Mouse (Mus musculus) forebrain, embryonic 10.5 days (tissue): Measurements from ENCODE around the gene Gtpbp8. TPM values are rescaled to one million over a fixed set of nuclear protein-coding genes. Genes with fewer than 3 reads are reported as not detected.

Source experiments
- DNase-seq: peaks from one replicate; pipeline ENCODE4 v3.0.0-alpha.2; 2017; ENCODE audit warnings: low spot score; ENCODE audit errors: extremely low spot score
- H3K27ac ChIP-seq: fragments of 300-500 bp; sonication (generic); 2 replicates; pipeline ENCODE4 v1.5.1; 2016; ENCODE audit warnings: mild to moderate bottlenecking
- H3K27me3 ChIP-seq: fragments of 300-500 bp; sonication (generic); 2 replicates; pipeline ENCODE4 v1.6.1; 2016; ENCODE audit warnings: mild to moderate bottlenecking; ENCODE audit not compliant: poor library complexity, severe bottlenecking
- H3K36me3 ChIP-seq: fragments of 300-500 bp; sonication (generic); replicated peaks from 2 replicates; pipeline ENCODE4 v1.6.1; 2016; ENCODE audit warnings: mild to moderate bottlenecking, moderate library complexity
- H3K4me1 ChIP-seq: fragments of 300-500 bp; sonication (generic); 2 replicates; pipeline ENCODE4 v1.6.1; 2016
- H3K4me3 ChIP-seq: fragments of 300-500 bp; sonication (generic); 2 replicates; pipeline ENCODE4 v1.5.1; 2016; ENCODE audit warnings: mild to moderate bottlenecking, moderate library complexity
- H3K9me3 ChIP-seq: fragments of 300-500 bp; sonication (generic); 2 replicates; pipeline ENCODE4 v1.6.1; 2016; ENCODE audit warnings: mild to moderate bottlenecking, moderate library complexity
- WGBS: fragments of 180-500 bp; shearing (Covaris S2); methylation state at CpG from one replicate; pipeline ENCODE4 v1.1.7; 2016; 5-methylcytosine and 5-hydroxymethylcytosine counted together
- polyA plus RNA-seq: library from polyadenylated mRNA; unstranded; fragments of >200 nt; fragmentation: Nextera tagmentation; extraction: Ambion mirVana; gene quantifications from 2 replicates; pipeline ENCODE4 v1.2.1, GENCODE M21; 2016

The Gtpbp8 gene
- polyA plus RNA-seq, 1 experiment from 2014 or later, result 31.9 TPM

DNA sequence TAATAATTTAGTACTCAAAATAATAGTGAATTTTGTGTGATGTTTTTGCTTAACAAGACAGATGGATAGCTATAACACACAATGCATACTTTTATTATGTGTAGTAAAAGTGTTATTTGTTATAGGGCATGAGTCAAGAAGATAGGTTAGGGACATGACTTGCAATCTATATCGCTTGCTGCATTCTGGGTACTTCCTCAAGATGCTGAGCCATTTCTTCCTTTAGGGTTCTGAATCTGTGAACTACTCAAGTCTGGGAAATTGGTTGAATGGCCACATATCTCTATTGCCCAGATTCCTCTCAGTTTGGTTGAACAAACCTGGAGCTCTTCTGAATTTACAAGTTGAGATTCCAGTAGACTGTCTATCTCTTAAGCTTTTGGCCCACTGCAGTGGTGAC is 53.6 kb downstream of the Gtpbp8 start:
- H3K4me1 ChIP-seq, result peaks cover 56% of the 10 kb centered on the region
- WGBS, result 90% methylated on average over 1 of the region's 1 CpGs
- no peak overlapping the region for H3K27ac ChIP-seq
- H3K36me3 ChIP-seq, result no peaks in the 10 kb centered on the region
- DNase-seq, result no peak
- H3K9me3 ChIP-seq, result no peaks in the 10 kb centered on the region
- peaks cover 9% of the 10 kb centered on the region; the same call in 1 of the 2 replicates for H3K27me3 ChIP-seq
- H3K4me3 ChIP-seq, result no peak overlapping the region

GRCm38 (mm10) chr16:44691561-44692141 is 54.5 kb downstream of the Gtpbp8 start:
- Histone ChIP-seq H3K9me3 (no peaks in the 10 kb centered on the region), H3K4me3 (no peak overlapping the region), H3K36me3 (no peaks in the 10 kb centered on the region), H3K4me1 (peaks cover 65% of the 10 kb centered on the region), H3K27me3 (peaks cover 9% of the 10 kb centered on the region; the same call in 1 of the 2 replicates), H3K27ac (peak overlapping the region; percentile 56; the same call in 1 of the 2 replicates)
- WGBS, result 81% methylated on average over 17 of the region's 17 CpGs
- DNase-seq, result no peak

DNA sequence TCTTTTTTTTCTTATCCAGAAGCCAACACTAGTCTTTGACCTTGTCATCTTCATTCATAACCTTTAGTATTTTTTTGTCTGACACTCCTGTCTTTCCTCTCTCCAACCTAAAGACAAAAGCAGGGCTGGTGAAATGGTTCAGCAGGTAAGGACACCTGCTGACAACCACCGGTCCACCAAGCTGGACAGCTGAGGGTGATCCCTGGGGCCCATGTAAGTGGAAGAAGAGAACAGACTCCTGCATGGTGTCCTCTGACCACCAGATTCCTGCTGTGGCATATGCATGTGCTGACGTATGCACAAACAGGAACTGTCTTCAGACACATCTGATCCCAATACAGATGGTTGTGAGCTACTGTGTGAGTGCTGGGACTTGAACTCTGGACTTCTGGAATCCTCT is 55.1 kb downstream of the Gtpbp8 start:
- no peak for DNase-seq
- H3K4me1 ChIP-seq, result peaks cover 67% of the 10 kb centered on the region
- H3K9me3 ChIP-seq, result no peaks in the 10 kb centered on the region
- peak overlapping the region; percentile 56; the same call in 1 of the 2 replicates for H3K27ac ChIP-seq
- no peak overlapping the region for H3K4me3 ChIP-seq
- WGBS, result 77% methylated on average over 2 of the region's 2 CpGs
- H3K36me3 ChIP-seq, result no peaks in the 10 kb centered on the region
- peaks cover 9% of the 10 kb centered on the region; the same call in 1 of the 2 replicates for H3K27me3 ChIP-seq

- no peak for DNase-seq
- Histone ChIP-seq H3K9me3 (no peaks in the 10 kb centered on the region), H3K27me3 (peaks cover 9% of the 10 kb centered on the region; the same call in 1 of the 2 replicates), H3K4me1 (peaks cover 67% of the 10 kb centered on the region), H3K4me3 (no peak overlapping the region), H3K36me3 (no peaks in the 10 kb centered on the region), H3K27ac (peak overlapping the region; percentile 53; the same call in 1 of the 2 replicates)
- 76% methylated on average over 2 of the region's 2 CpGs for WGBS
Measured at GRCm38 (mm10) chr16:44690501-44690900, 55.7 kb downstream of the Gtpbp8 start.

DNA sequence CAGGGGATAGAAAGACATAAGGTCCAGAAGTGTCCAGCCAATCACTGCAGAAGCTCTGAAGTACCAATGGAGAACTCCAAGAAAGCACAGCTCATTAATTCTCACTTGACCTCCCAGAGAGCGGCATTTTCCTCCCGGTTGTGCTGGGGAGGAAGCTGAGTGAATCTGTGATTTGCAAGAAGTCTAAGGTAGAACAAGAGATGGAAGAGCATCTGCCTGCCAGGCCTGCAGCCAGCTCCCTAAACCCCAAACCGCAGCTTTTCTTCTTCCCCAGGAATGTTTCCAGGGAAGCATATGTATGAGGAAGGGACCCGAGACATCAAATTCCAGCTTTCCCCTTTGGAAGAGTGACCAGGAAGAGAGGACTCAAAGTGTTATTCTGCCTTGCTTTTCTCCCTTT is 57.7 kb downstream of the Gtpbp8 start:
- peak overlapping the region; percentile 90 for H3K27ac ChIP-seq
- H3K4me3 ChIP-seq, result peak overlapping the region; percentile 43
- peaks cover 9% of the 10 kb centered on the region; the same call in 1 of the 2 replicates for H3K27me3 ChIP-seq
- no peaks in the 10 kb centered on the region for H3K36me3 ChIP-seq
- DNase-seq, result peak; percentile 62
- 2% methylated on average over 4 of the region's 4 CpGs for WGBS
- H3K4me1 ChIP-seq, result peaks cover 79% of the 10 kb centered on the region
- no peaks in the 10 kb centered on the region for H3K9me3 ChIP-seq

DNA sequence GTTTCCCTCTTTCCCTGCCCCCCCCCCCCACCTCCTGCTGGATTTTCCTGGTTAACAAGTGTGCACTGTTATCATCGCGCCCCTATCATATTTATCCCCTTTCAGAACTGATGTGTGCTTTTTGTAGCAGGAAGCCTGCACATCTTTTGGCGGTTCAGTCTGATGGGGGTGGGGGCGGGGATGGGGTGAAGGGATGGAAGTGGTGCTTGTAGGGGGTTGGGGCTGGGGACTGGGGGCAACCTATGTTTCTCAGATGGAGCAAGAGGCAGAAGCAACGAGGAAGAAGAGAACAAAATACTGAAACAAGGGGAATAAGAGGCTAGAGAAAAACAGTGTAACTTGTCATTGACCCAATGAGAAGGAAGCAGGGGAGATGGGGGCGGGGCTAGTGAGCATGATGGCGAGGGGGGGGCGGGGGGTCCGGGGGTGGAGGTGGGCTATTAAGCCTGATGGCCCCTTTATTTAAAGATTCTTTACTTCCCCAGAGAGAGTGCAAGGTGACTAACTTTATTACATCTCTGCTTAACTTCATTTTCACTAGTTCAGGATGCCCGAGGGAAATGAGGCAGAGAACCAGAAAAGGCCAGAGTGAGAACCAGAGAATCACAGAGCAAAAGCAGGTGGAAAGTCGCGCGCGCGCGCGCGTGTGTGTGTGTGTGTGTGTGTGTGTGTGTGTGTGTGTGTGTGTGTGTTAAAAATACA is 58.3 kb downstream of the Gtpbp8 start:
- H3K27me3 ChIP-seq, result peaks cover 9% of the 10 kb centered on the region; the same call in 1 of the 2 replicates
- H3K27ac ChIP-seq, result peak overlapping the region; percentile 90
- DNase-seq, result peak; percentile 87
- WGBS, result 1% methylated on average over 18 of the region's 18 CpGs
- peak overlapping the region; percentile 43 for H3K4me3 ChIP-seq
- peaks cover 79% of the 10 kb centered on the region for H3K4me1 ChIP-seq
- no peaks in the 10 kb centered on the region for H3K36me3 ChIP-seq
- H3K9me3 ChIP-seq, result peaks cover 1% of the 10 kb centered on the region; the same call in 1 of the 2 replicates

DNA sequence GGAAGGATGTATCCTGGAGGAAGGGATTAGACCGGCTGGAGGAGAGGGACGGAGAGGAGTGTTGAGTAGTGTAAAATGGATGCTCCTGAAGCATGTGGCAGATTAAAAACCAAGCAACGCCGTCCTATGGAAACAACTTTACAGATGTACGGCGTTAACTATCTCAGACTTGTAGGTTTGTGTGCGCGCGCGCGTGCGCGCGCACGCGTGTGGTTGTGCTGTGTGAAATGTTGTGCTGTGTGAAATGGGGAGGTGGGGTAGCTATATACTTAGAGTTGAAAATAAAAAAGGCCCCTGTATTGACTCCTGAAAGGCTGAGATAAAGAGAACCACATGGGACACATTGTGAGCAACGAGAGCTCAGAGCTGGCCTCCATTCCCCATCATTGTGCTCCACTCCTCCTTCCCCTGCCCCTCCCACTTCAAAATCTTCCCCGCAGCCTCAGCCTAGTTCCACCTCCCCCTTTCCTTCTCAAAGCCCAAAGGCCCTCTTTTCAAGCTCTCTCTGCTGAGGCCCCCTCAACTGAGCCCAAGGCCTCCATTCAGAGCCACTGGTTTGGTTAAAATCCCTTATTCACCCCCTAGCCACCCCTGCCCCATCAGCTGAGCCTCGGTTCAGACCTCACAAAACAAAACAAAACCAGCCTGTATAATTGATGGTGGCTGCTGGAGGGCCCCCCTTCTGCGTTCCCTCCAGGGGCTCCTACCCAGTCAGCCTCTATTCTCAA is 59.0 kb downstream of the Gtpbp8 start:
- peak overlapping the region; percentile 43 for H3K4me3 ChIP-seq
- no peak for DNase-seq
- peaks cover 8% of the 10 kb centered on the region for H3K9me3 ChIP-seq
- H3K36me3 ChIP-seq, result peaks cover 7% of the 10 kb centered on the region
- 20% methylated on average over 20 of the region's 20 CpGs for WGBS
- H3K4me1 ChIP-seq, result peaks cover 79% of the 10 kb centered on the region
- peaks cover 9% of the 10 kb centered on the region; the same call in 1 of the 2 replicates for H3K27me3 ChIP-seq
- H3K27ac ChIP-seq, result peak overlapping the region; percentile 90

Other genes with a start within 250 kb of the Gtpbp8 start
- 25.9 TPM in 2 replicates for gene Boc, start 187.5 kb downstream of the Gtpbp8 start, polyA plus RNA-seq
- 15.4 and 17.1 TPM in 2 replicates for gene Nepro, start 22.1 kb downstream of the Gtpbp8 start, polyA plus RNA-seq
- 0.27 and 0.47 TPM in 2 replicates for gene Cd200r1, start 19.4 kb upstream of the Gtpbp8 start, polyA plus RNA-seq
- 0.14 TPM in 1 of 2 replicates, not detected in the other for gene Cd200r4, start 65.4 kb upstream of the Gtpbp8 start, polyA plus RNA-seq
- not detected in 2 replicates for gene Cd200r2, start 120.7 kb upstream of the Gtpbp8 start, polyA plus RNA-seq
- gene Cd200r3, start 197.3 kb upstream of the Gtpbp8 start, polyA plus RNA-seq, result not detected in 2 replicates